Mouse (Mus musculus): ENCODE measurements at regions not wholly inside any gene's neighbourhood (a gene's known extent, or its start where the extent isn't known, plus 50 kb on each side); places are given as distances from the start of the nearest gene placed in this dataset.

GRCm38 (mm10) chr10:122618854-122619253 lies 59.7 kb upstream of the Ppm1h start:
- ATAC-seq (replicated peaks; ENCODE audit: insufficient number of reproducible peaks, low FRiP score, low TSS enrichment, poor library complexity, severe bottlenecking): no peak

- no peak for ATAC-seq (replicated peaks; ENCODE audit: insufficient number of reproducible peaks, low FRiP score, low TSS enrichment, poor library complexity, severe bottlenecking)
Measured at GRCm38 (mm10) chr10:122619406-122620116, 59.0 kb upstream of the Ppm1h start.
